Mouse (Mus musculus) brain, embryonic 14.5 days (tissue): ENCODE data around the gene Pigz.

Experiments used
- CTCF ChIP-seq: fragments of 200-500 bp; IDR thresholded peaks from 2 replicates; pipeline ENCODE4 v1.5.1; 2012; ENCODE audit warnings: inconsistent platforms, mild to moderate bottlenecking, moderate library complexity, borderline replicate concordance; ENCODE audit not compliant: insufficient read depth, insufficient read length; ENCODE audit errors: extremely low read depth
- POLR2A ChIP-seq: fragments of 200-500 bp; IDR thresholded peaks from 2 replicates; pipeline ENCODE4 v1.6.1; 2012; ENCODE audit warnings: mild to moderate bottlenecking, inconsistent platforms, borderline replicate concordance; ENCODE audit not compliant: poor library complexity, insufficient read depth, insufficient read length, severe bottlenecking; ENCODE audit errors: extremely low read depth

DNA sequence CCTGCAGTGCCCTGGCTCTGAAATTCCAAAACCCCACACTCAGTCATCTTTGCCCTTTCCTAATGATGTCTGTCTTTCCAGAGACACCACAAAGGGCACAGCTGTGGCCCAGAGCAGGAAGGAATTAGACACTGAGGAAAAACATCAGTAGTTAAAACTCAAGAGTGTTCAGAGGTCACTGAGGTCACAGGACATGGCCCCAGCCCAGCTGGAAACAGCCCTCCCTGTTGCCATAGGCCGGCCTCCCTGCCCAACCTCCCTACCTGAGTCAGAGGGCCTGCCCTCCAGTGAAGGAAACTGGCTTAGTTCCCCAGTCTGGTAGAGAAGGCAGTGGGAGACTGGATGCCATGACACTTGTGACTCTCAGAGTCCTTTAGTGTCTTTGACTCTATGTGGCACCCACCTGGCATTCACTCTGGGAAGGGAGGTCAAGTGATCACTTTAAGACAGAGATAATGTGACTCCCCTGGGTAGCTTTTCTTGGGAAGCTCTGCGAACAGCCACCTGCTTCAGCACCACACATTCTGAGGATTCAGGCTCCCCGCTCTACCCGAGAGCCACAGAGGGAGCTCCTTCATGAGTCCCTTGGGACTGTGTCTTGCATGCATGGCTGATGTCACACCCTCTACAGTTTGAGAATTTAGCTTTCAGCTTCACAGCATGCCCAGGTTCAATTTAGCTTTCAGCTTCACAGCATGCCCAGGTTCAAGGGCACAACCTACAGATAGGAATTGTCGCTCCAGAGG lies 40.1 kb upstream of the Pigz start:
- no peak for TF ChIP-seq CTCF
- TF ChIP-seq POLR2A, result no peak
